Mouse (Mus musculus): Measurements from ENCODE around the gene Knop1. TPM values are rescaled to one million over a fixed set of nuclear protein-coding genes. Genes with fewer than 3 reads are reported as not detected.

Knop1 gene
- polyA plus RNA-seq, 1 experiment from 2014 or later = 88.4 TPM

- no peak for ATAC-seq (ENCODE audit: insufficient number of reproducible peaks, low FRiP score, low TSS enrichment, low read depth)
These were observed 44.5 kb downstream of the Knop1 start for GRCm38 (mm10) chr7:118811407-118812106.

GRCm38 (mm10) chr7:118807899-118808298 lies 48.2 kb downstream of the Knop1 start:
- WGBS = 67% methylated on average over 8 of the region's 8 CpGs
- Histone ChIP-seq H3K4me3 (no peak overlapping the region), H3K9me3 (no peaks in the 10 kb centered on the region), H3K4me1 (no peaks in the 10 kb centered on the region), H3K36me3 (peaks cover 52% of the 10 kb centered on the region), H3K9ac (no peak overlapping the region), H3K27ac (no peak overlapping the region), H3K4me2 (no peak overlapping the region), H3K27me3 (no peaks in the 10 kb centered on the region)
- no peak for ATAC-seq (ENCODE audit: insufficient number of reproducible peaks, low FRiP score, low TSS enrichment, low read depth)

More at GRCm38 (mm10) chr7:118811407-118812106, 44.5 kb downstream of the Knop1 start:
- Histone ChIP-seq H3K27ac (no peak overlapping the region), H3K9me3 (no peaks in the 10 kb centered on the region), H3K9ac (no peak overlapping the region), H3K4me1 (no peaks in the 10 kb centered on the region), H3K4me2 (no peak overlapping the region), H3K27me3 (no peaks in the 10 kb centered on the region), H3K4me3 (no peak overlapping the region), H3K36me3 (peaks cover 50% of the 10 kb centered on the region)
- 84% methylated on average over 12 of the region's 12 CpGs for WGBS

GRCm38 (mm10) chr7:118806631-118807411 lies 49.2 kb downstream of the Knop1 start:
- Histone ChIP-seq H3K27me3 (no peaks in the 10 kb centered on the region), H3K27ac (no peak overlapping the region), H3K4me3 (no peak overlapping the region), H3K4me2 (no peak overlapping the region), H3K4me1 (no peaks in the 10 kb centered on the region), H3K9me3 (no peaks in the 10 kb centered on the region), H3K36me3 (peaks cover 55% of the 10 kb centered on the region), H3K9ac (no peak overlapping the region)
- WGBS = 83% methylated on average over 16 of the region's 16 CpGs
- ATAC-seq (ENCODE audit: insufficient number of reproducible peaks, low FRiP score, low TSS enrichment, low read depth) = no peak

GRCm38 (mm10) chr7:118803425-118803824 lies 52.6 kb downstream of the Knop1 start:
- Histone ChIP-seq H3K27me3 (no peaks in the 10 kb centered on the region), H3K9ac (no peak overlapping the region), H3K36me3 (peaks cover 48% of the 10 kb centered on the region), H3K4me2 (no peak overlapping the region), H3K9me3 (no peaks in the 10 kb centered on the region), H3K4me1 (no peaks in the 10 kb centered on the region), H3K4me3 (no peak overlapping the region), H3K27ac (no peak overlapping the region)
- WGBS = 91% methylated on average over 8 of the region's 8 CpGs
- ATAC-seq (ENCODE audit: insufficient number of reproducible peaks, low FRiP score, low TSS enrichment, low read depth) = no peak

GRCm38 (mm10) chr7:118801791-118802190 lies 54.3 kb downstream of the Knop1 start:
- ATAC-seq (ENCODE audit: insufficient number of reproducible peaks, low FRiP score, low TSS enrichment, low read depth) = no peak
- Histone ChIP-seq H3K4me3 (no peak overlapping the region), H3K4me1 (no peaks in the 10 kb centered on the region), H3K9me3 (no peaks in the 10 kb centered on the region), H3K27ac (no peak overlapping the region), H3K36me3 (peaks cover 54% of the 10 kb centered on the region), H3K4me2 (no peak overlapping the region), H3K9ac (no peak overlapping the region), H3K27me3 (no peaks in the 10 kb centered on the region)
- WGBS = 81% methylated on average over 3 of the region's 3 CpGs

- 86% methylated on average over 15 of the region's 15 CpGs for WGBS
- ATAC-seq (ENCODE audit: insufficient number of reproducible peaks, low FRiP score, low TSS enrichment, low read depth) = no peak
- no peaks in the 10 kb centered on the region for H3K27me3 ChIP-seq
- no peak overlapping the region for H3K4me2 ChIP-seq
- no peak overlapping the region for H3K9ac ChIP-seq
- H3K27ac ChIP-seq = no peak overlapping the region
- no peaks in the 10 kb centered on the region for H3K4me1 ChIP-seq
- H3K9me3 ChIP-seq = no peaks in the 10 kb centered on the region
- peaks cover 58% of the 10 kb centered on the region for H3K36me3 ChIP-seq
- no peak overlapping the region for H3K4me3 ChIP-seq
These were observed 55.8 kb downstream of the Knop1 start for GRCm38 (mm10) chr7:118800112-118800734.

- Histone ChIP-seq H3K4me1 (no peaks in the 10 kb centered on the region), H3K27me3 (no peaks in the 10 kb centered on the region), H3K36me3 (peaks cover 61% of the 10 kb centered on the region), H3K9ac (no peak overlapping the region), H3K27ac (no peak overlapping the region), H3K9me3 (no peaks in the 10 kb centered on the region), H3K4me3 (no peak overlapping the region), H3K4me2 (no peak overlapping the region)
- 86% methylated on average over 6 of the region's 6 CpGs for WGBS
- no peak for ATAC-seq (ENCODE audit: insufficient number of reproducible peaks, low FRiP score, low TSS enrichment, low read depth)
These were observed 57.9 kb downstream of the Knop1 start for GRCm38 (mm10) chr7:118798105-118798570.

GRCm38 (mm10) chr7:118797600-118797999 lies 58.5 kb downstream of the Knop1 start:
- H3K27me3 ChIP-seq = no peaks in the 10 kb centered on the region
- no peak overlapping the region for H3K9ac ChIP-seq
- no peaks in the 10 kb centered on the region for H3K9me3 ChIP-seq
- no peak overlapping the region for H3K4me3 ChIP-seq
- H3K36me3 ChIP-seq = peaks cover 61% of the 10 kb centered on the region
- H3K27ac ChIP-seq = no peak overlapping the region
- ATAC-seq (ENCODE audit: insufficient number of reproducible peaks, low FRiP score, low TSS enrichment, low read depth) = no peak
- no peak overlapping the region for H3K4me2 ChIP-seq
- WGBS = 83% methylated on average over 7 of the region's 7 CpGs
- no peaks in the 10 kb centered on the region for H3K4me1 ChIP-seq

GRCm38 (mm10) chr7:118796838-118797237 lies 59.2 kb downstream of the Knop1 start:
- Histone ChIP-seq H3K9me3 (no peaks in the 10 kb centered on the region), H3K4me2 (no peak overlapping the region), H3K4me1 (no peaks in the 10 kb centered on the region), H3K36me3 (peaks cover 61% of the 10 kb centered on the region), H3K4me3 (no peak overlapping the region), H3K9ac (no peak overlapping the region), H3K27ac (no peak overlapping the region), H3K27me3 (no peaks in the 10 kb centered on the region)
- no peak for ATAC-seq (ENCODE audit: insufficient number of reproducible peaks, low FRiP score, low TSS enrichment, low read depth)
- WGBS = 91% methylated on average over 9 of the region's 9 CpGs

- no peak overlapping the region for H3K4me3 ChIP-seq
- no peak overlapping the region for H3K4me2 ChIP-seq
- WGBS = 91% methylated on average over 8 of the region's 8 CpGs
- H3K27me3 ChIP-seq = no peaks in the 10 kb centered on the region
- no peak overlapping the region for H3K27ac ChIP-seq
- peaks cover 66% of the 10 kb centered on the region for H3K36me3 ChIP-seq
- no peaks in the 10 kb centered on the region for H3K9me3 ChIP-seq
- no peak for ATAC-seq (ENCODE audit: insufficient number of reproducible peaks, low FRiP score, low TSS enrichment, low read depth)
- no peak overlapping the region for H3K9ac ChIP-seq
- H3K4me1 ChIP-seq = no peaks in the 10 kb centered on the region
These were observed 60.3 kb downstream of the Knop1 start for GRCm38 (mm10) chr7:118795779-118796178.

GRCm38 (mm10) chr7:118793899-118794298 lies 62.2 kb downstream of the Knop1 start:
- H3K9me3 ChIP-seq = no peaks in the 10 kb centered on the region
- ATAC-seq (ENCODE audit: insufficient number of reproducible peaks, low FRiP score, low TSS enrichment, low read depth) = no peak
- 83% methylated on average over 8 of the region's 8 CpGs for WGBS
- H3K36me3 ChIP-seq = peaks cover 62% of the 10 kb centered on the region
- no peak overlapping the region for H3K9ac ChIP-seq
- no peaks in the 10 kb centered on the region for H3K4me1 ChIP-seq
- no peak overlapping the region for H3K4me3 ChIP-seq
- H3K4me2 ChIP-seq = no peak overlapping the region
- no peak overlapping the region for H3K27ac ChIP-seq
- no peaks in the 10 kb centered on the region for H3K27me3 ChIP-seq
